Mouse (Mus musculus) cerebellum, adult (tissue): ENCODE measurements around the gene Nog.
A peak's percentile ranks its signal among the peaks of the same experiment; 100 is the strongest.

ENCODE experiments used
- ATAC-seq: cut with Nextera tagmentation; 2 replicates; pipeline ENCODE4 v1.9.2; 2017; ENCODE audit warnings: mild to moderate bottlenecking, moderate library complexity, mixed read lengths; ENCODE audit not compliant: insufficient number of reproducible peaks, low FRiP score, low TSS enrichment

Gene Nog

DNA sequence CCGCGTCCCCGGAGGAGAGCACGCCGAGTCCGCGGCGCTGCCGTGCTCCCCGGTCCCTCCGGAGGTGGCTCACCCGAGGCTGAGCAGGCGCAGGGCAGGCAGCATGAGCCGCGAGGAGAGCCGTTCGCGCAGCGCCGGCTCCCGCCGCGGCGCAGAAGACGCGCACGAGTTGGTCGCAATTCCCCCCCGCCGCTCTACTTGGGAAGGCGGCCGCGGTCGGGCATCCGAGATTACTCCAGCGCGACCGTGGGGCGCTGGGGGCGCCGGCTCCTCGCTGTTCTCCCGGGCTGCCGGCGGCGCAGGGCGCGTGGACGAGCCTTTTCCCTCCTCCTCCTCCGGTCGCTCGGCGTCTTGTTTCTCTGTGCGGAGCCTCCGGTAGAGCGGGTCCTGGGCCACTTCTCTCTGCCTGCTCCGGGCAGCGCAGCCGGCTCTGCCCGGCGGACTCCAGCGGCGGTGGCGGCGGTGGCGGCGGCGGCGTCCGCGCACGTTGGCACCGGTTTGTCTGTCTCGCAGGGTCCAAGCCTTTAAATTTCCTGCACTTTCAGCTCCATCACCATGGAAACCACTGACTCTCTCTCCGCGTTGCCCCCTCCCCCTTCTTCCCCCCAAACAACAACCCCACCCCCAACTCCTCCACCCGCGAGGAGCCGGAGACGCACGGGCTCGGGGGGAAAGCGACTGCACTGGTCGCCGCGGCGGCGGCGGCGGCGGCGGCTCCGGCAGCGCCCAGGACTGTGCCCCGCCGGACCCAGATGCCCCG is at the start of gene Nog:
Gene Nog (minus strand): TSS at position 277 of the 760 bp plus-strand sequence.
- ATAC-seq = no peak

DNA sequence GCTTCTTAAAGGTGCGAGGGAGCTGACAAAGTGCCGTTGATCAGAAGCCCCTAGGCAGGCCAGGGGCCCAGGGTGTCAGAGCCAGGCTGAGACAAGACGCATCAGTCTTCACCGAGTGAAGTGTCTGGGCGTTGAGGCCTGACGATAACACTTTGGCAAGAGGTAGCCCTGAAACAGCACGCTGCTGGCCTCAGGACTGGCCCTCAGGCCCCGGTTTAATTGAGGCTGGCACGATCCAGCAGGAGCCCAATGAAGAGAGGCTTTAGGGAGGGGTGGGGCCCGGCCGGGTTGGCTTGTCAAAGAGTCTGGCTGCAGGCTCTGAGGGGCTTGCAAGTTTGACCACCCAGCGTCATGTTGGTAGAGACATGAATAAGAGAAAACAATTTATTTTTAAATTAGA is 38.1 kb upstream of the Nog start:
- ATAC-seq = no peak

DNA sequence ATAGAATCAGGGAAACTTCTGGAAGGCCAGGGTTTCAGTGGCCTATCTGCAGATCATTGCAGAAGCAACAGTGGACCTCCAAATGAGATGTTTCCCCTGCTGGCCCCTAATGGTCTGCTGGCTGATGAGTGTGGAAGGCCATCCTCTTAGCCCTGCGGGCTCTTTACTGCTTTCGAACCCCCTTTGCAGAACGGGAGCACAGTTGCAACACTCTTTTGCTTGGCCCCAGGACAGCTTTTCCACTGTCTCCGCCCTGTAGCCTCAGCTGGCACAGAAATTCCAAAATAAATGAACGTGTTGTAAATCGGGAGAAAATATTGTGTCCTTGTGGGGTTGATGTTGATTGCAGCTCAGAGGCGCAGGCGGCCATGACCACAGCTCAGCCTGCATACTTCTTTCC is 37.7 kb upstream of the Nog start:
- ATAC-seq = no peak

DNA sequence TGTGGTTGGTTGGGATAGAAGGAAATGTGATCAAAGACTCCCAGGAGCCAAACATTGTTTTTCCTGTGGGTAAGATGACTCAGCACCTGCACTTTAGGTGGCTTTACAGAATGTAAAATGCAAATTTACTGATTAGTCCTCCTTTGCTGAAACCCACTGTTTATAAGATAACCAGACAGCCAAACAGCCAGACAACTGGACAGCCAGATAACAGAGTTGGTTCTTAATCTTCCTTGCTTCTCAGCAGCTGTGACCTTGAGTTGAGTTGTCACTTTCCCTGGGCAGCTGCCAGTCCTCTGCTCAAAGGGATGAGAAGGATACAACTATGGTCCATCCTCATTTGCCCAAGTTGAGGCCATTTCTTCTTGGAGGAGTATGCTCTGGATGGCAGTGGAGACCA is 35.8 kb upstream of the Nog start:
- no peak for ATAC-seq

DNA sequence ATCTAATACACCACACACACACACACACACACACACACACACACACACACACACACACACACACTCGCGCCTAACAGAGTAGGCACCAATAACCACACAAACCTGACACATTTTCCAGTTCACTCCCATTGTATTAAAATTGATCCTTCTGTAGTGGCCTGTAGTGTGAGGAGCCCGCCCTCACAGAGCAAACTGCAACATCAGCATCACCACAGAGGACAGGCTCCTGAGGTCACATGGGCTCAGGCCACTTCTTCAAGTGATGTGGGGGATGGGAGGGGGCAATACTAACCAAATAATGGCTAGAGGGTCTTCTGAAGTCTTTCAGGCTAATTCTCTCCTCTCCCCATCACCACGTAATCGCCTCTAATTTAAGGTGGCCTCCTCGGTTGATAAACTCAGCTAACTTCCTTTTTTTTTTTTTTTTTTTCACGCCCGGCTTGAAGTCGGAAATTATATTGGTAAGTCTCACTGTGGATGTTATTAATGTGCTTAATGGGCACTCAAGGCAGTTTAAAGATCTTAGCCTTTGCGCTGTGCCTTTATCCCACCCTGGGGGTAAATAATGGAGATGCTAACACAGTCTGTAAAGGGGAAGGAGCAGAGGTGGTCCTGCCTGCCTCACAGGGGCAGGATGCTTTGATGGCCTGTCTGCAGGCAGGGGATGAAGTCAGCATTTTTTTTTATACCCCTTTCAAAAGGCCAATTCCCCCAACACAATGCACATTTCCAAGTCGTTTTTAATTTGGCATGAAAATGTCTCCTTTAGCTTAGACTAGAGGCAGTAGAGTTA is 25.2 kb upstream of the Nog start:
- ATAC-seq = no peak

DNA sequence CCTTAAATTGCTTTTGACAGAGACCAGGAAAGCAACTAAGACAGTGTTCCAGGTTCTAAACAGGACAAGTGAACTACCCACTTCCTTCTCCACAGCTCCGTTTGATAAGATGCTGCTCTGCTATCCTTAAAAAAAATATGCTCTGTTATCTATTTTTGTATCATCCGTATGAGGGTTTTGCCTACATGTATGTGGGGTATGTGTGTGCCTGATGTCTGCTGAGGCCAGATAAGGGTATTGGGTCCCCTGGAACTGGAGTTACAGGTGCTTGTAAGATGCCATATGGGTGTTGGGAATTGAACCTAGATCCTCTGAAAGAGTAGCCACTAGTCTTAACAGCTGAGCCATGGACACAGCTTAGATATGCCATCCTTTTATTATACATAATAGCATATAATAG is 19.6 kb upstream of the Nog start:
- ATAC-seq = no peak

DNA sequence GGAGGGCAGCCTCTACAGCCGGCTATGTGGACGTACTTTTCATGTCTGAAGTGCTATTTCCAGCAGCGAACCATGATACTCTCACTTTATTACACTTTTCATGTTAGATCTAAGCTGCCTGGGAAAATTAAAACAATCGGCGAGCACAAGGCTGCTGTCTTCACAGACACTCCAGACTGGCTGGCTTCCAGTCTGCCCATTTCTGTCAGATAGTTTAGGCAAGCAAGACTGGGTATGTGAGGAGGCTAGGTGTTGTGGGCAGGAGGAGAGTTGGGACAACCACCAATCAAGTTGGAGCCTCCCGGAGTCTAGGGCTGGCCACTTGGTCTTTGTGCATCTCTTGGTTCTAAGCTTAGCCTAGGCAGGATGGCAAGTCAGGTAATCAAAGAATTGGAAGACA is 17.5 kb upstream of the Nog start:
- no peak for ATAC-seq

DNA sequence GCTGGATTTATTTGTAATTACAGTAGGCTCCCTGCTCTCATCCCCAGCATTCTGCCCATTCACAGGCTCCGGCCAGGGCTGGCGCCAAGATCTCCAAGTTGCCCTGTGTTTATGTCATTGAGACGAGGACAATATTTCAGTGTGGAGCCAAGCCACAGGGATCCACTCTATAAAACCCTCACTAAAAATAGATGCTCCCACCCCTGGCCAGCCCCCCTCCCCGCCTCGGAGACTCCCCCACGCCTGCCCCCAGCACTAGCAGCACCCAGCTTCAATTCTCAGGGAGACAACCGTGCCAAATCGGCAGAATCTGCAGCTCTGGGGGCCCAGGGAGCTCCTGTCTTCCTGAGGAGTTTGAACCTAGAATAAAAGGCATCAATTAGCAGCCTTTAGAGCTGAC is 16.2 kb upstream of the Nog start:
- ATAC-seq = no peak

DNA sequence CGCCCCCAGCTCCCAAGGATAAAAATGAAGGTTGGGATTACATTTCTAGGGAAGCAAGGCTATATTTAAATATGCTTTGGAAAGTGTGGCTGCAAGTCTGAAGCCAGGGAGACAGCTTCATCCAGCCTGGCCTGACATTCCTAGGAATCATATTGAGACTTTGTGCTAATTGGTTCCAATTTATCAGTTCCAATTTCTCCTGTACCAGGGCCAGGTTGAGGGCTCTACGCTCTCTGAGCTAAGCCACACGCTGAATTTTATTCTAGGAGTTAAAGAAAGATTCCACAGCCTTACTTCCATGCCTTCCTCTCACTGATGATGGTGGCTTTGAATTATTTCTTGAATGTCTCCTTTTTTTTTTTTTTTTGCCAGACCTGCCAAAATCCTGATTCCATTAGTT is 15.6 kb upstream of the Nog start:
- ATAC-seq = no peak

DNA sequence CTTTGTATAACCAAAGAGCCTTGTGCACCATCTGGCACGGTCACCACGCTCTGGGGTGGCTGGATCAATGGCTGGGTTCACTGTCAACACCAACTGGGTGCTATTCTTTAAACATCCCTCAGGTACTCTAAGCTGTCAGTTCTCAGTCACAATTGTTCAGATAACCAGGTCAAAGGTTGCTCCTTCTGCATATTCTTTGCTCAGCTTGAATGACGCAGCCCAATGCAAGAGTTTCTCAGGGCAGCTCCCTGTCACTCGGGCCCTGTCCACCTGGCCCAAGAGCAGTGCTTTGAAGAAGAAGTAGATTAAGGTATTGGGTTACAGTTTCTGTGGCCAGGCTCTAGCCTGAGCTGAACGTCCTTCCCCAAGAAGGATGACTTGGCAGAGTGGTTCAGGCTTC is 12.2 kb upstream of the Nog start:
- ATAC-seq = no peak

DNA sequence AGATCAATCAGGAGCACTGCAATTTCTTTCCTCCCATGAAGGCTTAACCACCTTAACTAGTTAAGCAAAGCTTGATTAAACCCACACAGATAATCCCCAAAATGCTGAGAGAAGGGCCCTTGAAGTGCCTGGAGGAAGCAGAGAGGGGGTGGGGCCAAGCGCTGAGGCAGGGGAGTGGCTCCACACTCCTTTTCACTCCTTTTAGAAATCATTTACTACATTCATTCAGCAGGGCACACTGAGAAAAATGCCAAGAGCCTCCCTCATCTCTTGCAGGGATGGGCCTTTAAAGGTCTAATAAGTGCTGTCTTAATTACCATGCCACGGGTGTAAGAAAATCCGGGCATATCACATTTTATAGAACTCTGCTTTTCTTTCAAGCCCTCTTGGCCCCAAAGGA is 10.2 kb upstream of the Nog start:
- no peak for ATAC-seq

DNA sequence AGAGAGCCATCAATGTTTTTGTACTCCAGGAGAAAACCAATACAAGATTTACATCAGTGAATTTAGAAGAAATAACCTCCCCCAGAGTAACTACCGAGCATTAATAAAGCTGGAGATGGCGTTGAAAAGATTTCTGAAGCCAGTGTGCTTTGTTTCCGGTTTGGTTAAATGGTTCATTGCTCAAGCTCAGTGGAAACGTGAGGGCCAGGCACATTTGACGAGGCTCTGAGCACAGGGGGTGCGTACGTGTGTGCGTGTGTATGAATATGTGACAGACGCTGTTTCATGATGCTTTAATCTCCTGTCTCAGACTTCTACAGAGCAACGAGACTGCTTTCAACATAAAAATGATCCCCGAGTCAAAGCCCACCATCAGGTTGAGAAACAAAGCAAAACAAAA is 8.1 kb upstream of the Nog start:
- no peak for ATAC-seq

DNA sequence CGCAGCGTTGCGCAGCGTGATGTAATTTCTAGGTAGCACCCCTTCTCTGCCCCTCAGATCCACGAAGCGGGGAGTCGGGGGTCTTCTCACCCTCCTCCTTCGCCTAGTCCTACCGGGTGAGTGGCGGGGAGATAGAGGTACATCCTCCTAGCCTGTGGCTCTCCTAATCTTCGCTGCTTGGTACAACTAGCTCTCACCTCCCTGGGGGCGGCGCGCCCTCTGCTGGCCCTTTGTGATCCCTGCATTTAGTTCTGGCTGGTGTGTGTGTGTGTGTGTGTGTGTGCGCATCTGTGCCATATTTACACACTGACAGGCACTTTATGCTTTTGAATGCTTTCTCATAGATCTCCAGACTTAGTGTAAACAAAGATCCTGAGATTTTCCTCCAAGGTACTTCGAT is 1.3 kb upstream of the Nog start:
- ATAC-seq = 0 out of 2 replicates have a peak, but pooled peaks have one; percentile 51

DNA sequence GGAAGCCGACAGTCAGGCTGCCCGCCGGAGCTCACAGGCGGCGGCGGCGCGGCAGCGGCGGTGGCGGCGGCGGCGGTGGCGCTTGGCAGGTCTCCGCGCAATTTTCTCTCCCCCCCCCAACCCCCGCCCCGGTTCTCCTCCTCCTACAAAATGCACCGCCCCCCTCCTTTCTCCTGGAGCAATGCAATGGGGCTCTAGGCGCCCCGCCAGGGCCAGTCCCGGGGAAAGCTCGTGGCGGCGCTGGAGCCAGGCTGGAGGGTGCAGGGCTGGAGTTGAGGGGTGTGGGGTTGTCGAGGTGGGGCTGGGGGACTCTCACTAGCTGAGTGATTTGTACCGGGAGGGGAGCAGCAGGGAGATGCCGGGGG is 666 bp upstream of the Nog start:
- ATAC-seq = no peak

DNA sequence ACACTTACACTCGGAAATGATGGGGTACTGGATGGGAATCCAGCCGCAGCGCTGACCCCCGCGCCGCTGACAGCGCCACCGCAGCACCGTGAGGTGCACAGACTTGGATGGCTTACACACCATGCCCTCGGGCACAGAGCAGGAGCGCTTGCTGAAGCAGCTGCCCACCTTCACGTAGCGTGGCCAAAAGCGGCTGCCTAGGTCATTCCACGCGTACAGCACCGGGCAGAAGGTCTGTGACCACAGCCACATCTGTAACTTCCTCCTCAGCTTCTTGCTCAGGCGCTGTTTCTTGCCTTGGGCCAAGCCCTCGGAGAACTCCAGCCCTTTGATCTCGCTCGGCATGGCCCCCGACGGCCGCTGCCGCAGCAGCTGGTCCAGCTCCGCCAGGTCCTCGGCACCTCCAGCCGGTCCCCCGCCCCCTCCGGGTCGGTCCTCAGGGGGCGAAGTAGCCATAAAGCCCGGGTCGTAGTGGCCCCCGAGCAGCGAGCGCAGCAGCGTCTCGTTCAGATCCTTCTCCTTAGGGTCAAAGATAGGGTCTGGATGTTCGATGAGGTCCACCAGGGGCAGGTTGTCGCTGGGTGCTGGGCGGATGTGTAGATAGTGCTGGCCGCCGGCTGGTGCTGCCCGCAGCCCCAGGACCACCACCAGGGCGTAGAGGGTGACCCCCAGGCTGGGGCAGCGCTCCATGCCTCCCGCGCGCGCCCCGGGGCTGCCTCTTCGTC is 639 bp downstream of the Nog start:
- 0 out of 2 replicates have a peak, but pooled peaks have one; percentile 13 for ATAC-seq

DNA sequence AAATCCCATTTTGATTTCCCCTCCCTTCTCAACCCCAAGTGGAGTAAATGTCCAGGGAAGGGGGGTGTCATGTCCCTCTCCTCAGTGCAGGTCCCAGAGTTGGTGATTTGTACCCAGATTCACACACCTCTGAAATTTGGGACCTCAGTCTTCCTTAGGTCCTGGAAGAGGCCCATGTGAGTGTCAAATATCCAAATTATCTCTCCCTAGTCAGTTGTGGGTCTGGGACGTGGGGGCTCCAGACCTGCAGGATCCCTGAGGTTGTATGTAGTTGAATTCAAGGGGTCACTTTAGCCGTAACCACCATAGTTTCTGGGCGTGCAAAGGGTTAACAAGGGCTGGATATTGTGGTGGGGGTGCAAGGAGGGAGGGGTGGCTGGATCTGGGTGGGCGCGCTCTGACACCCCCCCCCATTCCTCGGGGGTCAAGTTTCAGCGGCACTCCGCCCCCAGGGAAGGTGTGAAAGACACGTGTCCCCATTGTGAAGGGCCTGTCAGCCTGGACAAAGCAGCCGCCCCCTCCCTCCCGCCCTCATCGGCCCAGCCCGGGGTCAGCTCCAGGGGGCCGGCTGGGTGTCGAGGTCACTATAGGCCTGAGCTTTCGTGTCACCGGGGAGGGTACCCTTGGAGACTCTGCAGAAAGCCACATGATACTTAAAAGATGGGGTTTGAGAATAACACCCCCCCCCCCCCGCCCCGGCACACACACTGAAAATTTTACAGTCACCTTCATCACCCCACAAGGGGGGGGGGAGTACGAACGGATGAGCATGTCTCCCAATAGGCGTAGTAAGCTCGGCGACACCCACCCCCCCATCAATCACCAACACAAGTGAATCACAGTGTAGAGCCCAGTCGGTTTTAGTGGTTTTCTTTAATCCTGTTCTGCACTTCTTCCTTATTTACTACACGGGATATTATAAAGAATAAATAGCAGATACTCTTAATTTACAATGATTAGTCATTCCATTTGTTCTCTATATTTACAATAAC is 2.1 kb downstream of the Nog start:
- no peak for ATAC-seq

DNA sequence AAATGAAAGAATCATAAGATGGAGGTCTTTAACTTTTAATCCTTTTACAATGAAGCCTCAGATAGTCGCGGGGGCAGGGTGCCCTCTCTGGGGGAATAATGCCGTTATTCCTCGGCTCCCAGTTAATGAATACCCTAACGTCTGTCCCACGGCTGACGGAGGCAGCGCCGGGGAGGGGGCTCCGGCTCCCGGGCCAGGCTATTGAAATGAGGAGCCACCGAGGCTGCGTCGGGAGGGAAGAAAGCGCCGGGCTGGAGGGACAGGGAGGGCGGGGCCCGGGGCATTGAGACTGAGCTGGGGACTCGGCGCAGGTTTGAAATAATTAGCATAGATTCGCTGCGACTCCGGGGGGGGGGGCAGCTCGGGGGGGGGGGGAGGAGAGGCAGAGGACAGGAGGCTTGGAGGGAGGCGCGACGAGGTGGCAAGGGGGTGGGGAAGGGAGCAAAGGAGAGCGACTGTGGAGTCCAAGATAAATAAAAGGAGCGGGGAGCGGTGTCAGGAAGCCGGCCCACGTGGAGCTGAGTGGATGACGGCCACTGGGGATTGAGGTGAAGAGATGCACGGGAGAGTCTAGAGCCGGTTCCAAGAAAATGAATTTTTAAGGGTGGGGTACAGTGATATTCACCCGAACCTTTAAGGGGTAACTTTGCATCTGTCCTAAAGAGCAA is 2.9 kb downstream of the Nog start:
- no peak for ATAC-seq

DNA sequence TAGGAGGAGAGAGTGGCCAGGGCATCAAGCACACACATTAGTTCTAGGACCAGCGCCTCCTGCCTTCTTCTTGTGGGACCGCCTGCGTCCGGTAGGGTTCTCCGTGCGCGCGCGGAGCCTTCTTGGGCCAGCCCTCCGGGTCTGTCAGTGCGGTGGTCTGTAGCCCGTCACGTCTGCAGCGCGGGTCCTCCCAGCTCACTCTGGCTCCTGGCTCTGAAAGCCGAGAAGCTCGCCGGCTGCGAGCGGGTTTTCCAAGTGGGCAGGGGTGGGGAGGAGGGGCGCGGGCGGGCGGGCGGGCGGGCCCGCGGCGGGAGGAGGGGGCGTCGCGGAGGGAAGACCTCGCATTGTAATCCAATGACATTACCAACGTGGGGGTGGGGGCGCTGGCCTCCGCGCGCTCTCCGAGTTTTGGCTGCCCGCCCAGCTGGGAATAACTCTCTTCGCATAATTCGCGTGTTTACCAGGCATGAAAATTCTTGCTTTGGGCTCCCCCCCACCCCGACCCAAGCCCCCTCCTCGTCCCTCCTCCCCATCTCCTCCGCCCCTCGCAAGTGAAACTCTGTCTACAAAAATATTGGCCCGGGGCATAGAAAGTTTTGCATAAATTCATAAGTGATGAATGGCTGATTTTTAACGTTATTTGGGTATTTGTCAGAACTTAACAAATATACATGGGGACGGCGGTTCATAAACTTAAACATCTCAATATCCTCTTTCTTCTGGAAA is 3.7 kb downstream of the Nog start:
- ATAC-seq = no peak

DNA sequence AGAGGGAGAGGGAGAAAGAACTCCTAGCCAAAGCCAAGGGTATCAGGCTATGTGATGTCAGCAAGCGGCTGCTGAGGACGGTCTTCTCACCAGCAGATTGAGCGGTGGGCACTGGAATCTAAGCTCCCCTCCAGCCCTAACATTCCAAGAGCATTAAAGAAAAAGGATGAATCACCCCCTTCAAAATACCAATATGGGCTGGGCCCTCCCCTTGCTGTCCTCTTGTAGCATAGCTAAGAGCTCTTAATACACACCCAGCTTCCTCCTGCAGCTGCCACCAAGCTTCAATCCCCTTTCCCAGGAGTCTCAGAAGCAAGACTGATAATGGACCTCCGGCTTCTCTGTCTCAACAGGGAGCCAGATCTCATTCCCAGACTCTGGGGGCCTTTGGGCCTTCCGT is 4.6 kb downstream of the Nog start:
- no peak for ATAC-seq
